Mouse (Mus musculus): ENCODE results near the gene Gm21750.
"Not testable (repeated sequence)": the region's sequence is repeated elsewhere in the genome, so short reads cannot be mapped to it uniquely, and the experiment has no call there.

GRCm38 (mm10) chr14:73614961-73615360 is 46.1 kb upstream of the Gm21750 start:
- TF ChIP-seq MAFK (IDR thresholded peaks at IDR 0.05; ENCODE audit: insufficient read depth, low read depth, low read length); ZNF384 (IDR thresholded peaks at IDR 0.05; ENCODE audit: low read depth, low read length): not testable (repeated sequence)
